Mouse (Mus musculus): ENCODE measurements around the gene Acvr2b. TPM values are rescaled to one million over a fixed set of nuclear protein-coding genes. Genes with fewer than 3 reads are reported as not detected.

Acvr2b gene
- 3.8 and 4.3 TPM in 2 replicates for polyA plus RNA-seq (2015; fragmentation: Nextera tagmentation; extraction: Ambion mirVana)

DNA sequence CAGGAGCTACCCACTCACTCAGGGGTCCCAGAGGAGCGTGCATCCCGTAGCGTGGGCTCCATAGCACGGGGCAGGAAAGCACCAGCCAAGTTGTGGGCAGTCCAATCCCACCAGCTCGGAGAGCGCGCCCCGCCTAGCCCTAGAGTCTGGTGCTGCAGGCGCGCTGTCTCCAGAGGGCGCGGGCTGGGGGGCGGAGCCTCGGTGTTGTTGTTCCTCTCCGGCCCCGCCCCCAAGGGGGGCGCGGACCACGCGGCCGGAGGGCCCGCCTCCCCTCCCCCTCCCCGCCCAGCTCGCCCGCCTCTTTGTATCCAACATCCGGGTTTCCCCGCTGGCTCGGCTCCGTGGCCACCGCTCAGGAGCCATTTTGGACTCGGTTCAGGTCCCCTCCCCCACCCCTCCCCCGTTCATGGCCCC lies at the start of gene Acvr2b:
Gene Acvr2b, plus strand, starts transcription at position 318 of the 414 bp plus-strand sequence.

DNA sequence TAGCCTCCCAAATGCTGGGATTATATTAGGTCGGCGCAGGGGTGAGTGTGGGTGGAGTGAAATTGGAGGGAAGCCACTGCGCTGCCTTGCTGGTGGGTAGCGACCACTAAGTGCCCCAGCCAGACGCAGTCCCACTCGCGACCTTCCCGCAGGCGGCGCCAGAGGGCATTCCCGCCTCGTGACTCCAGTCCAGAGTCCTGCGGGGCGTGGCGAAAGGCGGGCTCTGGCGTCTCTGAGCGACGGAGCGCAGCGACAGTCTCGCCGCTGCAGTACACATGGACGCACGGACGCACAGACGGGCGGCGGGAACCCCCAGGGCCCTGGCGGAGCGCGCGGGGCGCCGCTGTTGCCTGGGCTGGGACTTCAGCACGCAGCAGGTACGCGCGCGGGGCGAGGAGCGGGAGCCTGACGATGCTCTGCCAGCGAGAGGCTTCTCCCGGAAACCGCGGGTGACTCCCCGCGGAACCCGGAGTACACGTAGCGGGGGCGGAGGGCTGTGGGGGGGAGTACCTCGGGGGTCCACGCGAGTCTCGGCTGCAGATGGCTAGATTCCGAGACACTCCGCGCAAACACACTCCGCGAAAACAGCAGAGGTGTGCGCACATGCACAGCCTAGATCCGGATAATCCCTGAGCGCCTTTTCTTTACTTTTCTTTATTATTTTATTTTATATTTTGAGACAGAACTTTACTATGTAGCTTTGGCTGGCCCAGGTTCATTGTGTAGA lies 44.4 kb upstream of the Acvr2b start, which contains the start of gene Xylb:
Gene Xylb, plus strand, starts transcription at position 51 of the 727 bp plus-strand sequence.

DNA sequence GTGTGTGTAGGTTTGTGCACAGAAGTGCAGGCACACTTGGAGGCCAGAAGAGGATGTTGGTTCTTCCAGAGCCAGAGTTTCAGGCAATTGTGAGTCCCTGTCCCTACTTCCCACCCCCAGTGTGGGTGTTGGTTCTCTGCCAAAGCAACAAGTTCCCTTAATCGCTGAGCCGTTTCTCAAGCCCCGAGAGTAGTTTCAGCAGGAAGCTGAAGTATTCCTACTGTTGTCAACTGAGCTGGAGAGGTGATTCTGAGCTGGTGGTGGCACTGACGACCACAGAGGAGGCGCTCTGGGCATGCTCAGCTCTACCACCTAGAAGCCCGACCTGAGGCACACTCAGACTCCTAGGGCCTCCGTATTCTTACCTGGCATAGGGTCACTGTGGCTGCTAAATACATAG lies 36.6 kb upstream of the Acvr2b start, which contains the start of gene Slc22a14:
Gene Slc22a14, minus strand, starts transcription at position 270 of the 400 bp plus-strand sequence.

DNA sequence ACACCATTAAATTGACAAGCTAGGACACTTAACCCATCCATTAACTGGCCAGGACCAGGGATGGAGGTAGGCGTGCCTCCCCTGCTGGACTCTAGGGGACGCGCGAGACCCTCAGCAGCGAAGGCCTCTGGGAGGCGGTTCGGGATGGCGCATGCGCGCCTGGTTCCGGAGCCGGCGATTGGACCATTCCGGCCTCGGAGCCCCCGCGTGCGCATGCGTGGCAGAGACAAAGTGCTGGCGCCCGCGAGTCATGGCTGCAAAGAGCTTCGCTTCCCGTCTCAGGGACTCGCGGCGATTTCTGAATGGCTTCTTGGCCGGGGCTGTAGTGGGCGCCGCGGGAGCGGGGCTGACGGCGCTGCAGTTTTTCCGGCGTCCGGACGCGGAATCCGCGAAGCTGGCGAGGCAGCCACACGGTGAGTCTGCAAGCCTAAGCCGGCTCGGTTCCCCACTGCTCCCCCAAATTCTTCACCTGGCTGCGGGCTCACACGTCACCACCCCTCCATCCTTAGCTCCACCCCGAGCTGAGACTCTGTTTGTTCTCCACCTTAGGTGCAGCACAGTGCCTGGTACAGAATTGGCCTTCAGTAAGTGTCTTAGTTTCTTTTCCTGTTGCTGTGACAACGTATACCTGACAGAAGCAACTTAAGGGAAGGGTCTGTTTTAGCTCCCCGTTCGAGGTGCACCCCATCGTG lies 43.0 kb downstream of the Acvr2b start, which contains the start of gene Exog:
Gene Exog, plus strand, starts transcription at position 206 of the 692 bp plus-strand sequence.

Other genes with a start within 250 kb of the Acvr2b start
- 0.51 and 0.79 TPM in 2 replicates for gene Acaa1b, start 245.0 kb upstream of the Acvr2b start, polyA plus RNA-seq (2015; fragmentation: Nextera tagmentation; extraction: Ambion mirVana)
- gene Gm47289, start 243.0 kb upstream of the Acvr2b start, polyA plus RNA-seq (2015; fragmentation: Nextera tagmentation; extraction: Ambion mirVana), result not detected in 2 replicates
- gene Slc22a13, start 193.0 kb upstream of the Acvr2b start, polyA plus RNA-seq (2015; fragmentation: Nextera tagmentation; extraction: Ambion mirVana), result not detected in 2 replicates
- gene Oxsr1, start 79.7 kb upstream of the Acvr2b start, polyA plus RNA-seq (2015; fragmentation: Nextera tagmentation; extraction: Ambion mirVana), result 6.8 and 7.3 TPM in 2 replicates
- 31.2 and 40.4 TPM in 2 replicates for gene Acaa1a, start 62.4 kb upstream of the Acvr2b start, polyA plus RNA-seq (2015; fragmentation: Nextera tagmentation; extraction: Ambion mirVana)
- gene Myd88, start 60.7 kb upstream of the Acvr2b start, polyA plus RNA-seq (2015; fragmentation: Nextera tagmentation; extraction: Ambion mirVana), result 33.6 and 36.9 TPM in 2 replicates
- 1.3 and 2.3 TPM in 2 replicates for gene Xylb, start 44.7 kb upstream of the Acvr2b start, polyA plus RNA-seq (2015; fragmentation: Nextera tagmentation; extraction: Ambion mirVana)
- 0.08 and 0.16 TPM in 2 replicates for gene Slc22a14, start 36.6 kb upstream of the Acvr2b start, polyA plus RNA-seq (2015; fragmentation: Nextera tagmentation; extraction: Ambion mirVana)
- gene Exog, start 42.8 kb downstream of the Acvr2b start, polyA plus RNA-seq (2015; fragmentation: Nextera tagmentation; extraction: Ambion mirVana), result 6.6 and 7.0 TPM in 2 replicates
- gene Scn5a, start 176.9 kb downstream of the Acvr2b start, polyA plus RNA-seq (2015; fragmentation: Nextera tagmentation; extraction: Ambion mirVana), result 0.06 and 0.08 TPM in 2 replicates

Data from spleen, postnatal 0 days (tissue).